Mouse (Mus musculus): ENCODE measurements around the gene Rreb1. TPM values are rescaled to one million over a fixed set of nuclear protein-coding genes. Genes with fewer than 3 reads are reported as not detected.

Gene Rreb1
- polyA plus RNA-seq, 1 experiment from 2014 or later: 4.4 TPM

- Histone ChIP-seq H3K27me3 (ENCODE audit: insufficient read depth, low read length) (no peaks in the 10 kb centered on the region), H3K36me3 (replicated peaks; ENCODE audit: insufficient read depth, low read length) (no peaks in the 10 kb centered on the region), H3K9ac (replicated peaks) (no peak overlapping the region), H3K4me2 (ENCODE audit: low read depth, low read length) (no peak overlapping the region), H3K9me3 (ENCODE audit: low read length) (no peaks in the 10 kb centered on the region), H3K27ac (ENCODE audit: low read depth) (peak overlapping the region; percentile 75), H3K4me3 (ENCODE audit: low read depth, low read length) (no peak overlapping the region), H3K4me1 (ENCODE audit: insufficient read depth) (peaks cover 84% of the 10 kb centered on the region)
- TF ChIP-seq CTCF (IDR thresholded peaks at IDR 0.05; ENCODE audit: low read depth) (no peak), EP300 (IDR thresholded peaks at IDR 0.05; ENCODE audit: low read depth) (no peak)
- 80% methylated on average over 2 of the region's 2 CpGs for WGBS (ENCODE audit: insufficient replicate concordance)
- ATAC-seq (no peak), DNase-seq (no peak)
Observed at GRCm38 (mm10) chr13:37875919-37876318, 97.7 kb downstream of the Rreb1 start.

- no peak for DNase-seq
- WGBS (ENCODE audit: insufficient replicate concordance): 41% methylated on average over 5 of the region's 5 CpGs
- peaks cover 84% of the 10 kb centered on the region for H3K4me1 ChIP-seq (ENCODE audit: insufficient read depth)
- no peak for ATAC-seq
- H3K27me3 ChIP-seq (ENCODE audit: insufficient read depth, low read length): no peaks in the 10 kb centered on the region
- H3K9ac ChIP-seq (replicated peaks): no peak overlapping the region
- TF ChIP-seq EP300 (IDR thresholded peaks at IDR 0.05; ENCODE audit: low read depth): no peak
- no peak for TF ChIP-seq CTCF (IDR thresholded peaks at IDR 0.05; ENCODE audit: low read depth)
- no peaks in the 10 kb centered on the region for H3K9me3 ChIP-seq (ENCODE audit: low read length)
- H3K4me3 ChIP-seq (ENCODE audit: low read depth, low read length): no peak overlapping the region
- H3K36me3 ChIP-seq (replicated peaks; ENCODE audit: insufficient read depth, low read length): no peaks in the 10 kb centered on the region
- H3K4me2 ChIP-seq (ENCODE audit: low read depth, low read length): no peak overlapping the region
- H3K27ac ChIP-seq (ENCODE audit: low read depth): peak overlapping the region; percentile 75
Observed at GRCm38 (mm10) chr13:37876366-37876765, 98.2 kb downstream of the Rreb1 start.

- peaks cover 87% of the 10 kb centered on the region for H3K4me1 ChIP-seq (ENCODE audit: insufficient read depth)
- DNase-seq (no peak), ATAC-seq (peak; percentile 42; the same call in 1 of the 2 replicates)
- H3K9ac ChIP-seq (replicated peaks): no peak overlapping the region
- no peaks in the 10 kb centered on the region for H3K36me3 ChIP-seq (replicated peaks; ENCODE audit: insufficient read depth, low read length)
- 43% methylated on average over 4 of the region's 4 CpGs for WGBS (ENCODE audit: insufficient replicate concordance)
- no peak overlapping the region for H3K4me2 ChIP-seq (ENCODE audit: low read depth, low read length)
- TF ChIP-seq EP300 (IDR thresholded peaks at IDR 0.05; ENCODE audit: low read depth): no peak
- TF ChIP-seq CTCF (IDR thresholded peaks at IDR 0.05; ENCODE audit: low read depth): no peak
- peak overlapping the region; percentile 75 for H3K27ac ChIP-seq (ENCODE audit: low read depth)
- H3K4me3 ChIP-seq (ENCODE audit: low read depth, low read length): no peak overlapping the region
- H3K27me3 ChIP-seq (ENCODE audit: insufficient read depth, low read length): no peaks in the 10 kb centered on the region
- H3K9me3 ChIP-seq (ENCODE audit: low read length): no peaks in the 10 kb centered on the region
Observed at GRCm38 (mm10) chr13:37876836-37877235, 98.6 kb downstream of the Rreb1 start.

- Histone ChIP-seq H3K27me3 (ENCODE audit: insufficient read depth, low read length) (no peaks in the 10 kb centered on the region), H3K27ac (ENCODE audit: low read depth) (peak overlapping the region; percentile 75), H3K4me2 (ENCODE audit: low read depth, low read length) (no peak overlapping the region), H3K9ac (replicated peaks) (no peak overlapping the region), H3K4me1 (ENCODE audit: insufficient read depth) (peaks cover 91% of the 10 kb centered on the region), H3K4me3 (ENCODE audit: low read depth, low read length) (no peak overlapping the region), H3K36me3 (replicated peaks; ENCODE audit: insufficient read depth, low read length) (no peaks in the 10 kb centered on the region), H3K9me3 (ENCODE audit: low read length) (no peaks in the 10 kb centered on the region)
- TF ChIP-seq CTCF (IDR thresholded peaks at IDR 0.05; ENCODE audit: low read depth): no peak
- no peak; the same call in 1 of the 2 replicates for TF ChIP-seq EP300 (IDR thresholded peaks at IDR 0.05; ENCODE audit: low read depth)
- DNase-seq (peak; percentile 48), ATAC-seq (peak; percentile 55)
- 70% methylated on average over 3 of the region's 3 CpGs for WGBS (ENCODE audit: insufficient replicate concordance)
Observed at GRCm38 (mm10) chr13:37877241-37877640, 99.0 kb downstream of the Rreb1 start.

GRCm38 (mm10) chr13:37878918-37879331, 100.7 kb downstream of the Rreb1 start:
- H3K4me3 ChIP-seq (ENCODE audit: low read depth, low read length): no peak overlapping the region
- H3K4me2 ChIP-seq (ENCODE audit: low read depth, low read length): peak overlapping the region; percentile 35
- H3K9ac ChIP-seq (replicated peaks): 0 out of 2 replicates have a peak overlapping the region, but pooled peaks have one; percentile 35
- H3K4me1 ChIP-seq (ENCODE audit: insufficient read depth): peaks cover 91% of the 10 kb centered on the region
- 36% methylated on average over 2 of the region's 2 CpGs for WGBS (ENCODE audit: insufficient replicate concordance)
- ATAC-seq (peak; percentile 28; the same call in 1 of the 2 replicates), DNase-seq (no peak)
- TF ChIP-seq EP300 (IDR thresholded peaks at IDR 0.05; ENCODE audit: low read depth) (peak; percentile 93), CTCF (IDR thresholded peaks at IDR 0.05; ENCODE audit: low read depth) (no peak)
- no peaks in the 10 kb centered on the region for H3K27me3 ChIP-seq (ENCODE audit: insufficient read depth, low read length)
- H3K36me3 ChIP-seq (replicated peaks; ENCODE audit: insufficient read depth, low read length): no peaks in the 10 kb centered on the region
- H3K9me3 ChIP-seq (ENCODE audit: low read length): no peaks in the 10 kb centered on the region
- H3K27ac ChIP-seq (ENCODE audit: low read depth): peak overlapping the region; percentile 75

- Histone ChIP-seq H3K9ac (replicated peaks) (peak overlapping the region; percentile 12; the same call in 1 of the 2 replicates), H3K27ac (ENCODE audit: low read depth) (peak overlapping the region; percentile 75), H3K4me2 (ENCODE audit: low read depth, low read length) (peak overlapping the region; percentile 35), H3K4me3 (ENCODE audit: low read depth, low read length) (no peak overlapping the region), H3K4me1 (ENCODE audit: insufficient read depth) (peaks cover 93% of the 10 kb centered on the region), H3K9me3 (ENCODE audit: low read length) (no peaks in the 10 kb centered on the region), H3K27me3 (ENCODE audit: insufficient read depth, low read length) (no peaks in the 10 kb centered on the region), H3K36me3 (replicated peaks; ENCODE audit: insufficient read depth, low read length) (no peaks in the 10 kb centered on the region)
- TF ChIP-seq CTCF (IDR thresholded peaks at IDR 0.05; ENCODE audit: low read depth) (no peak), EP300 (IDR thresholded peaks at IDR 0.05; ENCODE audit: low read depth) (no peak)
- no peak for DNase-seq
- WGBS (ENCODE audit: insufficient replicate concordance): 9% methylated on average over 5 of the region's 5 CpGs
- no peak for ATAC-seq
Observed at GRCm38 (mm10) chr13:37879556-37879955, 101.4 kb downstream of the Rreb1 start.

Measured in liver, postnatal 0 days (tissue).